Comparison of ENCODE assay signal across 16 mouse cellular contexts in genomic region chr1:89524998-89525397, GRCm38 (mm10).
DNase-seq lines count a peak whose midpoint lies in the region; ATAC-seq lines count a peak whose summit lies in the region.
"Had no signal": no experiment of that assay in that cellular context is flagged by ENCODE, and none has a peak within 500 bp of the region (broad histone marks: within the 10 kb centered on the region; RNA-seq: fewer than 3 reads in every experiment).

No protein-coding gene starts in this region.

- H3K4me3 ChIP-seq in neural tube, embryonic 14.5 days (ENCODE audit: low read depth, low read length): no peak overlapping the region
- H3K4me3 ChIP-seq: embryonic facial prominence, embryonic 12.5 days; embryonic facial prominence, embryonic 15.5 days; gastrocnemius, adult 2 months; hindbrain, embryonic 12.5 days; hindbrain, embryonic 15.5 days had no signal

- peaks cover 26% of the 10 kb centered on the region for H3K4me1 ChIP-seq in neural tube, embryonic 14.5 days (ENCODE audit: control insufficient read depth, insufficient read depth, low read length)

- no peaks in the 10 kb centered on the region for H3K36me3 ChIP-seq in neural tube, embryonic 14.5 days (ENCODE audit: control insufficient read depth, insufficient read depth, low read length)
- H3K36me3 ChIP-seq: embryonic facial prominence, embryonic 12.5 days; embryonic facial prominence, embryonic 15.5 days; G1E; hindbrain, embryonic 12.5 days; hindbrain, embryonic 15.5 days had no signal

- DNase-seq in cerebellum, adult 11-12 months: peak; percentile 61
- DNase-seq in cerebellum, adult 18-20 months: no peak
- DNase-seq in cerebellum, adult 9-10 months: peak; percentile 64
- DNase-seq in cerebellum, postnatal 10 days: no peak
- DNase-seq in neural tube, embryonic 10.5 days (ENCODE audit: extremely low spot score, low spot score): no peak

- no peaks in the 10 kb centered on the region for H3K27me3 ChIP-seq in neural tube, embryonic 14.5 days (ENCODE audit: control insufficient read depth, insufficient read depth, low read length)
- H3K27me3 ChIP-seq: CH12.LX; embryonic facial prominence, embryonic 12.5 days; embryonic facial prominence, embryonic 15.5 days; hindbrain, embryonic 15.5 days; Patski had no signal

- ATAC-seq in neural tube, embryonic 14.5 days (ENCODE audit: low read depth): no peak

- no peak overlapping the region for H3K4me2 ChIP-seq in neural tube, embryonic 14.5 days (ENCODE audit: low read depth, low read length)
- H3K4me2 ChIP-seq: embryonic facial prominence, embryonic 12.5 days; embryonic facial prominence, embryonic 15.5 days; heart, embryonic 11.5 days; hindbrain, embryonic 12.5 days; hindbrain, embryonic 15.5 days had no signal

- no peaks in the 10 kb centered on the region for H3K9me3 ChIP-seq in neural tube, embryonic 14.5 days (ENCODE audit: control insufficient read depth, low read length)
- H3K9me3 ChIP-seq: embryonic facial prominence, embryonic 12.5 days; embryonic facial prominence, embryonic 15.5 days; hindbrain, embryonic 12.5 days; hindbrain, embryonic 15.5 days had no signal

- H3K27ac ChIP-seq in neural tube, embryonic 14.5 days (ENCODE audit: low read depth, low read length): peak overlapping the region; percentile 7; the same call in 1 of the 2 replicates
- H3K27ac ChIP-seq: embryonic facial prominence, embryonic 12.5 days; embryonic facial prominence, embryonic 15.5 days; gastrocnemius, adult 2 months; hindbrain, embryonic 12.5 days; hindbrain, embryonic 15.5 days had no signal

- 80% methylated on average over 4 of the region's 4 CpGs for WGBS in neural tube, embryonic 14.5 days

- no peak overlapping the region for H3K9ac ChIP-seq in neural tube, embryonic 14.5 days (replicated peaks; ENCODE audit: low read depth, low read length)
- H3K9ac ChIP-seq: embryonic facial prominence, embryonic 12.5 days; embryonic facial prominence, embryonic 15.5 days; forebrain, postnatal 0 days; hindbrain, embryonic 12.5 days; hindbrain, embryonic 15.5 days had no signal

Comparison
In these comparisons a context has a peak if more than half of its experiments do, and no peak if none do; other contexts are left out.
1. DNase-seq: peak in cerebellum, adult 11-12 months (single experiment) and cerebellum, adult 9-10 months (single experiment); none in cerebellum, adult 18-20 months (0 of 2), cerebellum, postnatal 10 days (0 of 2) and neural tube, embryonic 10.5 days (single experiment).